Mouse (Mus musculus) ES-Bruce4 (cell line): ENCODE measurements at regions not wholly inside any gene's neighbourhood (a gene's known extent, or its start where the extent isn't known, plus 50 kb on each side); places are given as distances from the start of the nearest gene placed in this dataset.
A peak's percentile ranks its signal among the peaks of the same experiment; 100 is the strongest.

Experiments
- H3K27ac ChIP-seq: 2 replicates; pipeline ENCODE4 v1.5.1; 2012; ENCODE audit warnings: low read length, inconsistent platforms; ENCODE audit not compliant: insufficient read depth
- H3K27me3 ChIP-seq: 2 replicates; pipeline ENCODE4 v1.6.1; 2012; ENCODE audit warnings: mild to moderate bottlenecking, low read length, inconsistent platforms; ENCODE audit not compliant: control insufficient read depth, poor library complexity, insufficient read depth, severe bottlenecking
- H3K36me3 ChIP-seq: 2 replicates; pipeline ENCODE4 v1.6.1; 2012; ENCODE audit warnings: inconsistent platforms, mild to moderate bottlenecking, low read length, moderate library complexity; ENCODE audit not compliant: control insufficient read depth, poor library complexity, insufficient read depth, severe bottlenecking
- H3K4me1 ChIP-seq: one replicate; pipeline ENCODE4 v1.8.1; 2011; ENCODE audit warnings: low read length; ENCODE audit not compliant: control insufficient read depth, insufficient read depth
- H3K4me3 ChIP-seq: 2 replicates; pipeline ENCODE4 v1.5.1; 2011; ENCODE audit warnings: low read depth, mild to moderate bottlenecking, low read length
- H3K9ac ChIP-seq: 2 replicates; pipeline ENCODE4 v1.6.1; 2012; ENCODE audit warnings: low read depth, mild to moderate bottlenecking, inconsistent platforms; ENCODE audit not compliant: poor library complexity, severe bottlenecking
- H3K9me3 ChIP-seq: replicated peaks from 2 replicates; pipeline ENCODE4 v1.6.1; 2012; ENCODE audit warnings: mild to moderate bottlenecking, low read length, inconsistent platforms; ENCODE audit not compliant: control insufficient read depth, poor library complexity, insufficient read depth, severe bottlenecking
- CTCF ChIP-seq: IDR thresholded peaks from one replicate; pipeline ENCODE4 v1.8.1; 2011; ENCODE audit warnings: low read depth, low read length
- EP300 ChIP-seq: IDR thresholded peaks from 2 replicates; pipeline ENCODE4 v1.6.1; 2011; ENCODE audit warnings: low read depth, low read length; ENCODE audit not compliant: insufficient read depth
- POLR2A ChIP-seq: IDR thresholded peaks from one replicate; pipeline ENCODE4 v1.8.1; 2011; ENCODE audit warnings: low read length; ENCODE audit not compliant: insufficient read depth

- H3K9me3 ChIP-seq = no peaks in the 10 kb centered on the region
- no peaks in the 10 kb centered on the region for H3K36me3 ChIP-seq
- H3K4me1 ChIP-seq = no peaks in the 10 kb centered on the region
- no peak overlapping the region for H3K27ac ChIP-seq
- H3K9ac ChIP-seq = no peak overlapping the region
- H3K27me3 ChIP-seq = no peaks in the 10 kb centered on the region
- H3K4me3 ChIP-seq = no peak overlapping the region
- TF ChIP-seq POLR2A = no peak
- no peak for TF ChIP-seq EP300
- TF ChIP-seq CTCF = no peak
These were observed 67.2 kb upstream of the Slc22a12 start for GRCm38 (mm10) chr19:6610051-6610450.

DNA sequence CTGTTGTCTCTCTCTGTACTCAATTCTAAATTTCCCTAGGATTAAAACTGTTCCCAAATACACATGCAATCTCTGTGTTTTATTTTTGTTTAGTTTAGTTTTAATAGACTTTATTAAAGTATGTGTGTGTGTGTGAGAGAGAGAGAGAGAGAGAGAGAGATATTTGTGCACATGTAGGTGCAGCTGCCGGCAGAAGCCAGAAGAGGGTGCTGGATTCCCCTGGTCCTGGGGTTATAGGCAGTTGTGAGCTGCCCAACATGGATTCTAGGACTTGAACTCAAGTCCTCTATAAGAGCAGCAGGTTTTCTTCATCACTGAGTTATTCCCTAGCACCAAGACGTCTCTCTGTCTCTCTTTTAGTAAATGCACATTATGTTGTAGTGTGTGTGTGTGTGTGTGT, 64.7 kb upstream of the Slc22a12 start:
- no peak for TF ChIP-seq EP300
- no peak for TF ChIP-seq POLR2A
- peak; percentile 47 for TF ChIP-seq CTCF
- Histone ChIP-seq H3K4me3 (no peak overlapping the region), H3K36me3 (no peaks in the 10 kb centered on the region), H3K27ac (no peak overlapping the region), H3K27me3 (no peaks in the 10 kb centered on the region), H3K9me3 (no peaks in the 10 kb centered on the region), H3K9ac (no peak overlapping the region), H3K4me1 (no peaks in the 10 kb centered on the region)

GRCm38 (mm10) chr19:6606667-6607066, 63.8 kb upstream of the Slc22a12 start:
- no peak overlapping the region for H3K9ac ChIP-seq
- TF ChIP-seq POLR2A (no peak), EP300 (no peak), CTCF (no peak)

DNA sequence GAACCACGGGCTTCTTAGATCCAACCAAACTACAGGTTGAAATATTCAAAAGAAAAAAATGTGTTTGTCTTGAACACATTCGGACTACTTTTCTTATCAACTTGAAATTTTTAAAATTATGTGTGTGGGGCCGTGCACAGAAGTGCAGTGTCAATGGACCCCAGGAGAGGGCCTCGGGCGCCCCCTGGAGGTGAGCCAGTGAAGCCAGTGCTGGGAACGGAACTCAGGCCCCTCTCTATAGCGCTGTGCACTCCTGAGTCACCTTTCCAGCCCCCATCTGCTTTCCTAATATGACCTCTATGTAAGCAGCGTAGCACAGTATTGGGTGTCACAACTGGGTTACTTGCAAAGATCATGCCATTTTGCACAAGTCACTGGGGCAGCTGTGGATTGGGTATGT, 61.9 kb upstream of the Slc22a12 start:
- H3K4me1 ChIP-seq = no peaks in the 10 kb centered on the region
- TF ChIP-seq CTCF (peak; percentile 66), POLR2A (no peak), EP300 (no peak)

More at GRCm38 (mm10) chr19:6606667-6607066, 63.8 kb upstream of the Slc22a12 start:
- Histone ChIP-seq H3K4me1 (no peaks in the 10 kb centered on the region), H3K36me3 (no peaks in the 10 kb centered on the region), H3K27me3 (no peaks in the 10 kb centered on the region), H3K27ac (no peak overlapping the region), H3K4me3 (no peak overlapping the region), H3K9me3 (no peaks in the 10 kb centered on the region)

DNA sequence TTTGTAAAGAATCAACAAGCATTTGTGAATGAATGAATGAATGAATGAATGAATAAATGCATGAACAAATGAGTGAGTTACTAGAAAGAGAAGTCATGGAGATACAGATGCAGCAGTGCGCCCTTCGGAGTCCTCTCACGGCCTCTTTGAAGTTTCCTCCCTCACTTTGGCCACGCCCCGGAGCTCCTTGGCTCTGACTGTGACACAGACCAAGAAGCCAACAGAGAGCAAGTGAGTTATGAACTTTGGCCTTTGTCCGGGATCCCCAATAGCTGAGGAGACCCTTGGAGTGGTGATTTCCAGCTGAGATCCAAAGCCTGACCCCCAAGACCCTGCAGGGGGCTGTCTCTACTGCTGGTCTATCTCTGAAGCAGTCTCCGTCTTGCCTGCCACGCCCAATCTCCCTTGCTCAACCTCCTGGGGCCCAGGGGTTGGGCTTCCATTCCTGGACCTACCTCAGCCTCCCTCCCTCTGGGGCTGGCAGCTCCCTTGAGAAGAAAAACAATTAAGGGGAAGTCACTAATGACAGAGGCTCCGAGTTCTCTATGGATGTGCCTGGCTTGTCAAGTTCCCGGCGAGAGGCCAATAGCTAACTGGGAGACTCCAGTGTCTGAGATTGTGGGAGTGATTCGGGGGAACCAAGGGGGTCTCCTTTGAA, 58.2 kb upstream of the Slc22a12 start:
- H3K27me3 ChIP-seq = no peaks in the 10 kb centered on the region
- no peaks in the 10 kb centered on the region for H3K4me1 ChIP-seq
- H3K4me3 ChIP-seq = no peak overlapping the region
- TF ChIP-seq CTCF (no peak), EP300 (no peak), POLR2A (no peak)
- no peaks in the 10 kb centered on the region for H3K36me3 ChIP-seq
- H3K9me3 ChIP-seq = no peaks in the 10 kb centered on the region
- H3K9ac ChIP-seq = no peak overlapping the region
- H3K27ac ChIP-seq = no peak overlapping the region

More for the DNA sequence above, 61.9 kb upstream of the Slc22a12 start:
- Histone ChIP-seq H3K36me3 (no peaks in the 10 kb centered on the region), H3K27ac (no peak overlapping the region), H3K9me3 (no peaks in the 10 kb centered on the region), H3K27me3 (no peaks in the 10 kb centered on the region), H3K9ac (no peak overlapping the region), H3K4me3 (no peak overlapping the region)

DNA sequence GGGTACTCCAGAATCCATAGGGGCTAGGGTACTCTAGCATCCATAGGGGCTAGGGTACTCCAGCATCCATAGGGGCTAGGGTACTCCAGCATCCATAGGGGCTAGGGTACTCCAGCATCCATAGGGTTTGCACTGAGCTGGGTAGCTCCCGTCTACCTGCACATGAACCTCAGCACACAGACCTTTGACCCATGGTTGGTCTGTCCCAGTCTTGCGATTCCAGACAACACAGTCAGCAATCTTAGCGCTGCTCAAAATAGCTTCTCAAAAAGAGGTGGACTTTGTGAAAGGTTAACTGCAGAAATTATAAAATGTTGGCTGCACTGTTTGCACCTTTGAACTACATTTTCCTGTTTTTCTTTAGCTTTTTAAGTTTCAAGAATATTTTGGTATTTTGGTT, 56.4 kb upstream of the Slc22a12 start:
- Histone ChIP-seq H3K9me3 (no peaks in the 10 kb centered on the region), H3K9ac (no peak overlapping the region), H3K4me1 (no peaks in the 10 kb centered on the region), H3K27ac (no peak overlapping the region), H3K4me3 (no peak overlapping the region), H3K36me3 (no peaks in the 10 kb centered on the region), H3K27me3 (no peaks in the 10 kb centered on the region)
- no peak for TF ChIP-seq POLR2A
- TF ChIP-seq CTCF = no peak
- no peak for TF ChIP-seq EP300
